Mouse (Mus musculus) heart, adult 2 months (tissue): ENCODE measurements around the gene Adcy9. TPM values are rescaled to one million over a fixed set of nuclear protein-coding genes. Genes with fewer than 3 reads are reported as not detected.
A peak's percentile ranks its signal among the peaks of the same experiment; 100 is the strongest.

Experiments used
- DNase-seq, 2 experiments: peaks; one replicate each; pipeline ENCODE4 v3.0.0; 2021
- H3K27ac ChIP-seq: fragments of 200-600 bp; 2 replicates; pipeline ENCODE4 v1.8.1; 2022
- H3K27me3 ChIP-seq: fragments of 200-500 bp; 2 replicates; pipeline ENCODE4 v1.6.1; 2012; ENCODE audit warnings: mild to moderate bottlenecking, low read length, inconsistent platforms, mixed read lengths; ENCODE audit not compliant: control insufficient read depth, insufficient read depth
- H3K36me3 ChIP-seq: fragments of 200-500 bp; 2 replicates; pipeline ENCODE4 v1.6.1; 2012; ENCODE audit warnings: low read length, inconsistent platforms; ENCODE audit not compliant: control insufficient read depth, insufficient read depth
- H3K4me1 ChIP-seq: fragments of 200-500 bp; 2 replicates; pipeline ENCODE4 v1.6.1; 2011; ENCODE audit warnings: low read length; ENCODE audit not compliant: control insufficient read depth, insufficient read depth
- H3K4me3 ChIP-seq: fragments of 200-600 bp; 2 replicates; pipeline ENCODE4 v1.8.1; 2022
- H3K79me2 ChIP-seq: fragments of 200-500 bp; replicated peaks from 2 replicates; pipeline ENCODE4 v1.6.1; 2012; ENCODE audit warnings: mild to moderate bottlenecking, inconsistent platforms, low read length, moderate library complexity, mixed read lengths; ENCODE audit not compliant: control insufficient read depth, insufficient read depth
- H3K9ac ChIP-seq: fragments of 200-500 bp; 2 replicates; pipeline ENCODE4 v1.6.1; 2012; ENCODE audit warnings: low read depth, mild to moderate bottlenecking, control low read depth, inconsistent platforms, low read length, mixed read lengths
- CTCF ChIP-seq: fragments of 200-600 bp; IDR thresholded peaks from 2 replicates; pipeline ENCODE4 v1.8.1; 2022; ENCODE audit warnings: antibody characterized with exemption, mild to moderate bottlenecking, moderate library complexity
- EP300 ChIP-seq: fragments of 200-500 bp; IDR thresholded peaks from 2 replicates; pipeline ENCODE4 v1.6.1; 2011; ENCODE audit warnings: low read depth, low read length, control low read depth; ENCODE audit not compliant: insufficient read depth
- POLR2A ChIP-seq: fragments of 200-500 bp; IDR thresholded peaks from 2 replicates; pipeline ENCODE4 v1.6.1; 2011; ENCODE audit warnings: mild to moderate bottlenecking, low read depth, low read length, control low read depth; ENCODE audit not compliant: insufficient read depth
- WGBS: fragments of 180-500 bp; shearing (Covaris S2); methylation state at CpG from one replicate; pipeline ENCODE4 v1.1.7; 2018; 5-methylcytosine and 5-hydroxymethylcytosine counted together
- intact Hi-C: fragments of 180-260 bp; cut with DNase I; formaldehyde crosslinking; loops from one replicate; pipeline ENCODE4 v1.15.1; 2025
- polyA plus RNA-seq: library from polyadenylated mRNA; depleted of rRNA; stranded (reverse); fragments of >200 nt; gene quantifications from 2 replicates; pipeline ENCODE4 v1.2.3, GENCODE M21; 2012
- total RNA-seq, 2 experiments: library from RNA; stranded (reverse); gene quantifications; 2 replicates each; pipeline ENCODE4 v1.2.3; 2021

The Adcy9 gene
- total and polyA plus RNA-seq, 3 experiments = 11.1 to 26.3 (median 22.6) TPM

DNA sequence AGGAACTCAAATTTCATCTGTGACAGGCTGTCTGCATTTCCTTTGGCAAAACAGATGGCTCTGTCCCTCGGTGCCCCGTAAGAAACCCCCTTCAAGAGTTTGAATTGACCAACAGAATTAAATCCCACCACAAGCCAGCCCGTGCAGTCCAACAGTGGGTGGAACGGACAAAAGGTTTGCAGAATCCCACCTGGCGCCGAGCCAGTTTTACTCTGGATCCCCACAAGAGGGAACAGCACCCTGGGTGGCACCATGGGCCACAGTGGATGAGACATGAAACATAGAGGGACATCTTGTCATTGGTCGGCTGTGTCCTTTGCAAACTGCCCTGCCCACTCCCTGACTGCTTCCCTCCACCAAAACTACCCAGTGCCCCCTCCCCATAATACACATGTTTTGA is 133.7 kb downstream of the Adcy9 start:
- no peak for TF ChIP-seq EP300
- TF ChIP-seq POLR2A = no peak
- TF ChIP-seq CTCF = no peak
- DNase-seq = no peak
- no peaks in the 10 kb centered on the region for H3K36me3 ChIP-seq
- no peak overlapping the region for H3K4me3 ChIP-seq
- intact Hi-C loops = loop anchor here (5.0 to 10.0 kb wide), 3 partner anchors 74 to 442 kb away; partner anchors contain the start of genes Crebbp and Zfp174
- H3K27me3 ChIP-seq = no peaks in the 10 kb centered on the region
- no peak overlapping the region for H3K27ac ChIP-seq
- WGBS = 84% methylated on average over 7 of the region's 7 CpGs
- H3K79me2 ChIP-seq = no peaks in the 10 kb centered on the region
- no peak overlapping the region for H3K9ac ChIP-seq
- no peaks in the 10 kb centered on the region for H3K4me1 ChIP-seq

DNA sequence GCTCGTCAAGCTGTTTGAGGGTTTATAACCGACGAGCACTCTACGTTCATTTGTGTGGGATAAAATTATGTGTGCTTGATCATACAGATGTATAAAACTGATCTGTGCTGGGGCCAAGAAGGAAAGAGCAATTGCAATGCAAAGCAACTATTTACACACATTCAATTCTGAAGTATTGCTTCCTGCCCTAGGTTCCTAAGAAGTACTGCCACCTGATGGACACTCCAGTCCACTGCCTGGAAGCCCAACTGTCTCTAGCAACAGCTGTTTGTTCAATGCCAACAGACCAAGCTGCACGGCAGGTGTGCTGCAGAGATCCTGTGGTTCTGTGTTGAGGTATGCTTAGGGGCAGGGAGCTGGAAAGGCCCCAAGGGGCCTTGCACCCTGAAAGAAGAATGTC is 135.0 kb downstream of the Adcy9 start:
- TF ChIP-seq POLR2A (no peak), CTCF (peak; percentile 78), EP300 (0 out of 2 replicates have a peak, but pooled peaks have one; percentile 30)
- Histone ChIP-seq H3K4me1 (no peaks in the 10 kb centered on the region), H3K9ac (no peak overlapping the region), H3K27ac (no peak overlapping the region), H3K27me3 (no peaks in the 10 kb centered on the region), H3K79me2 (no peaks in the 10 kb centered on the region), H3K36me3 (no peaks in the 10 kb centered on the region), H3K4me3 (no peak overlapping the region)
- 57% methylated on average over 5 of the region's 5 CpGs for WGBS
- intact Hi-C loops = loop anchor here (5.0 to 10.0 kb wide), 3 partner anchors 73 to 440 kb away; partner anchors contain the start of genes Crebbp and Zfp174
- peak in 1 of 2 experiments; percentile 24 for DNase-seq

DNA sequence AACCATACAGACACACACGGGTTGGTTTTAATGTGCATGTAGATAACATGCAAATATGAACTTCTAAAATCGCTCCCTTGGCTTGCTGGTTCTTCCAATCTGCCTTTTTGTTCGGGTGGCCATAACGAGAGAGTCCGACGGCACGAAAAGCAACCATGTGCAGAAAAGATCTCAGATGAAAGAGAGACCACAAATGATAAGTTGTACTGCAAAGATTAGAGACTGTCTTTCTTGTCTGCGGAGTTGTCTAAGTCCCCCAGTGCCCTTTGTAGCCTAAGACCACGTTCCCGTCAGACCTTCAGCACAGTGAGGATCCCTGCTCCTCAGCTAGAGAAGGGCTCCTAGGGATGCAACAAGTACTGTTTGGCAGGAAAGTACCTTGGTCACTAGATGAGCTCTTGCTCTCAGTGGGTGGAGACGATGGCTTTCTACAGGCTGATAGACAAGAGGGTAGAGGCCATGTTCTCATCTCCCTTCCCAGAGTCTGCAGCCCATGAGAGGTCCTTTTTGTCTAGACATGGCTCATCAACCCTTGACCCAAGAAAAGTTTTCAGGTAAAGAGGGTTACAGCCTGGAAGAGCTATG is 136.9 kb downstream of the Adcy9 start:
- no peaks in the 10 kb centered on the region for H3K27me3 ChIP-seq
- intact Hi-C loops = loop anchor here (10.0 kb wide), 1 partner anchor 439 kb away; the partner anchor contains the start of gene Zfp174
- 84% methylated on average over 11 of the region's 11 CpGs for WGBS

DNA sequence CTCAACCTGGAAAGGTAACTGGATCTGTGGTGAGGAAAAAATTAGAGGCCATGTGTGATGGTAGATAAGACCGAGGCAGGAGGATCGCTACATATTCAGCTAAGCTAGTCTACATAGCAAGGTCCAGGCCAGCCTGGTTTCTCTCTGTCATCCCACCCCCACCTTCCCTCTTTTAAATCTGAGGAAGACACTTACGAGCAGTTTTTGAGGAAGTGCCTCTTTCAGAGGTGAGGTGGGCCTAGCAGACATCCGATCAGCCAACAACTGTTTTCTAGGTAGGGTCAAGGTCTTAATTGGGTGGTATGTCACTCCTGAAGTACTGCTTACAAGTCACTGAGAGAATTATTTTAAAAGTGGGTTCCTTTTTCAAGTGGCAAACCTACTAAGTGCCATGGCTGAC is 138.8 kb downstream of the Adcy9 start:
- Histone ChIP-seq H3K36me3 (no peaks in the 10 kb centered on the region), H3K4me3 (no peak overlapping the region), H3K27ac (no peak overlapping the region), H3K79me2 (no peaks in the 10 kb centered on the region), H3K9ac (no peak overlapping the region), H3K4me1 (no peaks in the 10 kb centered on the region), H3K27me3 (no peaks in the 10 kb centered on the region)
- intact Hi-C loops = loop anchor here (10.0 kb wide), 1 partner anchor 437 kb away; the partner anchor contains the start of gene Zfp174
- no peak for DNase-seq
- WGBS = 79% methylated on average over 4 of the region's 4 CpGs
- no peak for TF ChIP-seq POLR2A
- TF ChIP-seq EP300 = no peak
- no peak for TF ChIP-seq CTCF

More for the DNA sequence above, 136.9 kb downstream of the Adcy9 start:
- TF ChIP-seq EP300 (no peak), CTCF (no peak), POLR2A (no peak)
- Histone ChIP-seq H3K27ac (no peak overlapping the region), H3K4me3 (no peak overlapping the region), H3K4me1 (no peaks in the 10 kb centered on the region), H3K36me3 (no peaks in the 10 kb centered on the region), H3K9ac (no peak overlapping the region), H3K79me2 (no peaks in the 10 kb centered on the region)
- no peak for DNase-seq

DNA sequence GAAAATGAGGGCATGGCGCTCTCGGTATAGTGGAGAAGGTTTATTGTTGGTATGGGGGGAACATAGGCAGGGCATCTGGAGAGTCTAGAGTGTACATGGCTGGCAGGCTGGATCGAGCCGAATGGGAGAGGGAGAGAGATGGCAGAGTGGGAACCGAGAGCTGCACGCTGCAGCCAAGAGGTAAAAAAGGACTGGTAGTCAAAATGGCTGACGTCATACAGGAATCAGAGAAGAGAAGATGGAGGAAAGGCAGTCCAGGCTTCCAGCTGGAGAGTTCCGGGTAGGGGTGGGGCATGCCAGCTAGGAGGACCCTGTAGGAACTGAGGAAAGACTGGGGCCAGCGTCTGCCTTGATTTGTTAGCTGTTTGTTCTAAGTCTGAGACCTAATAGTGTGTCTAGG is 139.3 kb downstream of the Adcy9 start:
- intact Hi-C loops = loop anchor here (10.0 kb wide), 1 partner anchor 436 kb away; the partner anchor contains the start of gene Zfp174
- no peak for DNase-seq
- TF ChIP-seq POLR2A = no peak
- no peak for TF ChIP-seq EP300
- no peak for TF ChIP-seq CTCF
- Histone ChIP-seq H3K9ac (no peak overlapping the region), H3K27ac (no peak overlapping the region), H3K4me3 (no peak overlapping the region), H3K36me3 (no peaks in the 10 kb centered on the region), H3K79me2 (no peaks in the 10 kb centered on the region), H3K27me3 (no peaks in the 10 kb centered on the region), H3K4me1 (no peaks in the 10 kb centered on the region)
- 81% methylated on average over 9 of the region's 9 CpGs for WGBS

DNA sequence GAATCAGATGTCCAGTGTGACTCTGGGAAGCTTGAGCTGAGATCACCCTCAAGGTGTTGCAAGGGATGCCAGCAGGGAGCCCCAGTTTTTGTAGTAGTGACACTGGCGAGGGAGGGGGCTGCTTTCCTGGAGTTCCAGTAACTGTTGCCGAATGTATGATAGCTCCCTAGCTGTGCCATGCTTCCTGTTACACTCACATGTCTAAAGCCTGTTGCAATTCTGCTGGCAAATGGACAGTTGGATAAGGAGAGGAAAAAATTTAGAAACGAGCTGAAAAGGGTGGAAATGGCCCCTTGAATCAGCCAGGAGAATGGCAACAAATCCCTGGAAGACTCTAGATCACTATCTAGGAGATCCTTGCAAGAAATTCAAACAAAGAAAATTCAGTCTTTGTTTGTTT is 140.7 kb downstream of the Adcy9 start:
- Histone ChIP-seq H3K9ac (no peak overlapping the region), H3K36me3 (no peaks in the 10 kb centered on the region), H3K4me1 (no peaks in the 10 kb centered on the region), H3K79me2 (no peaks in the 10 kb centered on the region), H3K4me3 (no peak overlapping the region), H3K27me3 (no peaks in the 10 kb centered on the region), H3K27ac (no peak overlapping the region)
- no peak for DNase-seq
- intact Hi-C loops = no loop called here
- 39% methylated on average over 3 of the region's 3 CpGs for WGBS
- no peak for TF ChIP-seq CTCF
- TF ChIP-seq EP300 = no peak
- TF ChIP-seq POLR2A = no peak
